Mouse (Mus musculus) spleen, adult 18-20 months (tissue): ENCODE results near the gene Vmn1r44.
"Not testable (repeated sequence)": the region's sequence is repeated elsewhere in the genome, so short reads cannot be mapped to it uniquely, and the experiment has no call there.

ENCODE experiments used
- DNase-seq, 2 experiments: peaks; one replicate each; pipeline ENCODE4 v3.0.0; 2022; ENCODE audit warnings: mixed read lengths in 2 of 2

The Vmn1r44 gene

GRCm38 (mm10) chr6:89883360-89883759 lies at the start of gene Vmn1r44:
TSS of gene Vmn1r44 (plus strand) at chr6:89883660.
- no peak for DNase-seq

GRCm38 (mm10) chr6:89857552-89857951 lies 25.9 kb upstream of the Vmn1r44 start:
- no peak for DNase-seq

DNA sequence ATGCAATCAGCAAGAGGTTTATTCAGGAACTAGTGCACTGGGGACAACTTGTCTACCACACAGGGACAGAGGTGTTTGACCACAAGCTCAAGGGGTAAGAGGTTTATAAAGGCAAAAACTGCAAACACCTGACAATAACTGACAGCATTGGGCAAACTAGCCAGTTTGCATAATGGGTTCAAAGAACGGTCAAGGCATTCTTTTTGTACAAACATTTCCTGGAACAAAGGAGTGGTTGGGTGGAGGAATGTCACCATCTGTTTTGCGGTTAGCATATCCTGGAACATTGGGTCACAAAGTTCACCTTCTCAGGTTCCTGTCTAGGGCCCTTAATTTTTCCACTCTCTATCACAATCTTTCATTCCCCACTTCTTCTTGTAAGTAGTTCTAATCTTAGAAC lies 23.6 kb upstream of the Vmn1r44 start:
- DNase-seq, result no peak

DNA sequence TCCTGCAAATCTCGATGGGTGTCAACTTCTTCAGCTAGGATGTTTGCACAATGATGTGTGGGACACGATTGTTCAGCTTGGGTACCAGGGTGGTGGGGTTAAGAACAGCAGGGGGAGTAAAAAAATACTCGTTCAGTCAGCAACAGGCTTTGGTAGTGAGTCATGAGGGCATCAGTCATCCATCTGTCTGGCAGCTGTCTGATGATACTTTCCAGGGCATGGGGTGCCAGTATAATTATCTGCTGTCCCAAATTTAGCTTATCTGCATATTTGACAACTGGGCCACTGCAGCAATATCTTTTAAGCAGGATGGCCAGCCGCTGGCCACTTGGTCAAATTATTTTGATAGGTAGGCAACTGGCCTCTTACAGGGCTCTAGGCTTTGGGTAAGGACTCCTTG lies 19.7 kb upstream of the Vmn1r44 start:
- DNase-seq, result no peak

GRCm38 (mm10) chr6:89867276-89867675 lies 16.2 kb upstream of the Vmn1r44 start:
- DNase-seq, result no peak

- no peak for DNase-seq
These were observed 15.5 kb upstream of the Vmn1r44 start for GRCm38 (mm10) chr6:89867976-89868375.

DNA sequence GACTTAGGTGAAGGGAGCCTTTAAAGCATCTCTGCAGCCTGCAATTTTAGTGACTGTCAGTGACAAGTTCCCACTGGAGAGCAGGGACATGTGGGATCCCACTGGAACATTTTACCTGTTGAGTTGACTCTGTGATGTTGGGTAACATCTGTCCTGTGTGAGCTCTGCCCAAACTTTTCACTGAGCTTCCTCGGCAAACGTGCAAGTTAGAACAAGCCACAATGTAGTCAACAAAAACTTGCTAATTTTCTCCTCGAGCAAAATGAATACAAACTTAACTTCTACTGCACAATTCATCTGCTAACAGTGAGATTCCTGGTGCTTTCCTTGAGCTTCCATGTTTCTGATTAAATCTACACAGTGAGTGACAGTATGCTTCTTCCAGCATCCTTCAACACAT lies 7.1 kb upstream of the Vmn1r44 start, which contains the start of the genes Vmn1r42 and Vmn1r43:
TSS of gene Vmn1r42 (minus strand) at position 101 of the 400 bp plus-strand sequence.
TSS of gene Vmn1r43 (minus strand) at position 101 of the 400 bp plus-strand sequence.
- DNase-seq, result not testable (repeated sequence)

DNA sequence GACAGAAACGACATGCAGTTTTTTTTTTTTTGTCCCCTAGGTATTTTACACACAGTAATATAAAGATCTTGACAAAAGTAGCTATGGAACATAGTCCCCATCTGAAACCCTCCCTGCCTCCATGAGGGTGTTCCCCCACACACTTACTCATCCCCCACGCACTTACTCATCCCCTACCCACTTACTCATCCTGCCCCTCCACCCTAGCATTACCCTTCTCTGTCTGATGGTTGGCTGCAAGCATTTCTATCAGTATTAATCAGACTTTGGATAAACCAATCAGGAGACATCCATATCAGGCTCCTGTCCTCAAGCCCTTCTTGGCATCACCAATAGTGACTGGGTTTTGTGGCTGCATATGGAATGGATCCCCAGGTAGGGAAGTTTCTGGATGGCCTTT lies 6.5 kb upstream of the Vmn1r44 start:
- no peak for DNase-seq

- DNase-seq, result no peak
These were observed 2.6 kb upstream of the Vmn1r44 start for GRCm38 (mm10) chr6:89880867-89881266.

- DNase-seq, result no peak
These were observed 352 bp downstream of the Vmn1r44 start for GRCm38 (mm10) chr6:89883812-89884211.

DNA sequence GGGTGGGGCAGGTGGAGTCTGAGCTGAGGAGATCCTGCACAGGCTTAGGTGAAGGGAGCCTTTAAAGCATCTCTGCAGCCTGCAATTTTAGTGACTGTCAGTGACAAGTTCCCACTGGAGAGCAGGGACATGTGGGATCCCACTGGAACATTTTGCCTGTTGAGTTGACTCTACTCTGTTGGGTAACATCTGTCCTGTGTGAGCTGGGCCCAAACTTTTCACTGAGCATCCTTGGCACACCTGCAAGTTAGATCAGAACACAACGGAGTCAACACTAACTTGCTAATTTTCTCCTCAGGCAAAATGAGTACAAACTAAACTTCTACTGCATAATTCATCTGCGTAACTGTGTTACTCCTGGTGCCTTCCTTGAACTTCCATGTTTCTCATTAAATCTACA lies 57.0 kb downstream of the Vmn1r44 start, which contains the start of gene Vmn1r45:
TSS of gene Vmn1r45 (minus strand) at position 101 of the 400 bp plus-strand sequence.
- DNase-seq, result not testable (repeated sequence)

DNA sequence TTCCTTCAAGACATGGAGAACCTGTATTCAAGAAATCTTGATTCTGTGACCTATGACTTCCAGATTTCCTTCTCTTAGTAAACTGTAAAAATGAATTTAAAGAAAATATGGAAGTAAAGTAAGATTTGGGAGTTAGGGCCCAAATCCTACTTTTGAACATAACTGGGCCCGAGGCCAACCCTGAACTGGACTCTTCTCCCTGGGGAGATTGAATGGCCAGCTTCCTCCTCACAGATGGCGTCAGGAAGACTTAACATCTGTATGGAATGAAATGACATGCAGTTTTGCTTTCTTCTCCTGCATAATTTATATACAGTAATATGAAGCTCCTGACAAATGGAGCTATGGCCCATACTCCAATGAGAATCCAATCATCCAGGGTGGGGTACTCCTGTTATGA lies 57.5 kb downstream of the Vmn1r44 start:
- DNase-seq, result no peak
